Mouse (Mus musculus): ENCODE measurements around the gene Elmo1. TPM values are rescaled to one million over a fixed set of nuclear protein-coding genes. Genes with fewer than 3 reads are reported as not detected.

Gene Elmo1
- total RNA-seq, 2 experiments from 2014 or later, result 24.6 to 29.2 TPM

DNA sequence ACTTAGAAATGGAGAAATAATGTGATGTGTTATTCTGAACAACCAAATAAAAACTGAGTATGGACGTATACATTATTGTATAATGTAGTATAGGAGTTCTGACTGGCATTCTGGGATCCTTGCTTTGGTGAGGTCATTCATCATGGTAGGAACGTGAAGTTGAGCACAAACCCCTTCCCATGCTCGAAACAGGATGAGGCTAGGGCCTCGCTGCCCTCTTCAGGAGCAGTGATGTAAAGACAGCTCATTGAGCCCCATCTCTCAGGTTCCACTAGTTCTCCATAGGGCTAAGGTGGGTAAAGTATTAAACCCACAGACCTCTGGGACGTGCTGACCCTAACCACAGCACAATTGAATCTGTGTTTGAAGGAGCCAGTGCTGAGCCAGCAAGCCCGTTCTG is 182.2 kb downstream of the Elmo1 start:
- no peak for DNase-seq

DNA sequence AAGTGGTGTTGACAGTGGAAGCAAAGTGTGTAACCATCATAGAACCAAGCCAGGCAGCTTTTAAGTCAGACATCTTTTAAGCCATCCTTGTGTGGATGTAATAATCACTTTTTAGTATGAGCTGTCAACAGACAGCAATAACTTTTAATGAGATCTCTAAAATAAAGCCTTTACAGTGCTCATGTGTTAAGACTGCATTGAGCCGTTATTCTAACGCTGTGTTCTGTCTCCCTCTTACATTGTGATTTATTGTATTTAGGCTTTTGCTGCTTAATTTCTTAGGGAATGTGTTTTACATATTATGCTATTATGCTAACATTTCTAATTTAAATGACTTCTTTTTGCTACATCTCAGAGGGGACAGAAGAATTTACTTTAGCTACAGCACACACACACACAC is 189.5 kb downstream of the Elmo1 start:
- DNase-seq, result no peak

DNA sequence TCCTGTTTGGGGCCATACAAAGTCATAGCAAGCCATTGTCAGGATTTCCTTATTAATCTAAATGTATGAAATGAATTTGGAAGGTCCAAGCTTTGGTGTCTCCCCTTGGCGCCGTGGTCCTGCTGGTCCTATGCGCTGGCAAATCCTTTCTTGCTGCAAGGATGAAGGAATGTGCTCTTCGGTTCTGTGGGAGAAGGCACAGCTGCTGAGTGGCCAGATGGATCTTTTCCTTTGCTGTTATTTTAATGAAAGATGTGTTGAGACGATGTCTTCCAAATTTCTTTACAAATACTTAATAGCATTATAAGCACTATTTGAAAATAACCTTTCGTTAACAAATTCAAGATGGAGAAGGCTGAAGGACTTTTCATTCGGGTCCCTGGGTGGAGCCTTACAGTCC is 193.5 kb downstream of the Elmo1 start:
- no peak for DNase-seq

DNA sequence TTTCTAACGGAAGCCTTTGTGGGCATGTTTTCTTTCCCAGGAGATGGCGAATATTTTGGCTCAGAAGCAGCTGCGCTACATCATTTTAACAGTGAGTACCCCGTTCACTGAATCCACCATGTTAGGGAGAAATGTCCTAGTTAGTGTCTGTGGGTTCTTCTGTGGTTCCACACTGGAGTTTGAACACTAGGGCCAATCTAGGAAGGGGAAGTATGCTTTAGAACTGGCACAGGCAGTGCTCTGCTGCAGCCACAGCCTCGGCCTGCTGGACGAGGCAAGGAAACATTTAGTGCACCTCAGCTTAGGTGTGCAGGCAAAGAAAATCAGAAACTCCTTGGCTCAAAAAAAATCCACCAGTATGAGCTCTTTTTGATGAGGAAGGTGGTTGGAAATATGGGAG is 196.3 kb downstream of the Elmo1 start:
- no peak for DNase-seq

DNA sequence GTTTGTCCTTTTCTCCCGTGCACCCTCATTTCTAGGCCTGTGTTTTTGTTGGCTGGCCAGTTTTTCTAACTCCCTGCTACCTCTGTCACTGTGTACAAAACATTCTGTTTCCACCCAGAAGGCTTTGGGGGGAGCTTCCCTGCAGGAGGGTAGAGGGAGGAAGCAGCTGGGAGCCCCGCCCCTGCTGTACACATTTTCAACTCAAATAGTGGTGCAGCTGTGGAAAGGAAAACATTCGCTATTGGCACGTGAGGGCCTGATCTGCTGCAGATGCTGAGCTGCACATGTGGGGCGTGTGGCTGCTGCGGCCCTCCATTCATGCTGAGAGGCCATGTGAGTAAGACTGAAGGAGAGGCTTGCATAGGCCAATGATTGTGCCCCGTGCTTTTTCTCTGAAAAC is 198.0 kb downstream of the Elmo1 start:
- DNase-seq, result peak; percentile 11 to 17

DNA sequence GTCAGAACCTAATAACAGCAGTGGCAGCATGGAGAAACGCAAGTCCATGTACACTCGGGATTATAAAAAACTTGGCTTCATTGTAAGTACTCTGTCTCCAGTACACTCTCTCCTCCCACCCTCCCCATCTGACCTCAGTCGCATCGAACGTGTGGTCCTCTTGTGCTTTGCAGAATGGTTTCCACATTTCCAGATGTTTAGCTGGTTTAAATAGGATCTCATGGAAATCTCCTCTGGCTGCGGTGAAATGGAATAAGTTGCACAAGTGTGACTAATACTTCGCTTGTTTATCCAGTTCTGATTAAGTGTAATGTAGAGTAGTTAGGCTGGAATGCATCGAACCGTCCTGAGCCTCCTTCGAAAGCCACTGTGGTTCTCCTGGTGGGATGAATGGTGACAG is 200.0 kb downstream of the Elmo1 start:
- no peak for DNase-seq

DNA sequence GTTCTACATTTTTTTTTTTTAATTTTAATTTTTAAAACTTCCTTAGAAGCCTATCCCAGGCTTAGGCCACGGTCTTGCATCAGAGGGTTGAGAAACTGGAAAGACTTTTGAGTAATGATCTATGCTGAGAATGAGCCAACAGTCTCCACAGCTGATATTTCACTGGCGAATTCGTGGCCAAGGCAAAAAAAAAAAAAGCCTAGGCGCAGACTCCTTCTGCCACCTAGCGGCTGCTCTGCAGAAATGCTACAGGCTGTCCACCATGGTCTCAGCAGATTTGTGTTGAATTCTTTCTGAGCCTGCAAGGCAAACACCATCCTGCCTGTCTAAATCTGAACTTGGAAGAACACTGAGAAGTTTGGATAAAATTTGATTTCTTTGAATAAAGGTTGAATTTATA is 202.0 kb downstream of the Elmo1 start:
- peak; percentile 22 to 23 for DNase-seq

DNA sequence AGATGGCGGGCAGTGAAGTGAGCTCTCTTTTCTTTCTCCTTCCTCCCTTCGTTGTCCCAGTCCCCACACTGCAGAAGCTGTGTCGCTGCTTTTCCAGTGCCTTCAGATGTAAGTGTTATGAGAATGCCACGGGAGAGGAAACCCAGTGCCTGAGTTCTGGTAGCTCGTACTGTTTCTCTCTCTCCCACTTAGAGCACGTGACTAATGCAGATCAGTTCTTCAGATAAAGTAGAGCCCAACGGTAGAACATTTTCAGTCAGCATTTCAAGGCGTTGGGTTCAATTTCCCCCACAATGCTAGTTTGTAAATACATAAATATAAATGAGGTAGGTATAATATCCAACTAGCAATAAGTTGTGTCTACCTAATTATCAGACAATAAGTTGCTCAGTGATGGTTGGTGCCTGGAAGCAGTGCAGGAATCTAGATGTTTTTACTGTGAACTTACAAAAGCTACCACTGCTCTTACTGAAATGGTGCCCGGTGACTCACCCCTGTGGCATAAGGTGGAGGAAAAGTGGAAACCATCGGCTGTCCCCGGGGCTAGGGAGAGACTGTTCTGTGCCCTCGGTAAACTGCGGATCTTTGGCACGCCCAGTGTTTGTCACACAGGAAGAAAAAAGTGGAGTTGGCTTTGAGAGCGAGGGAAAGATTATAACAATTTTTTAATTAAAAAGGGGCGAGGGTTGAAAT is 205.0 kb downstream of the Elmo1 start:
- DNase-seq, result no peak

DNA sequence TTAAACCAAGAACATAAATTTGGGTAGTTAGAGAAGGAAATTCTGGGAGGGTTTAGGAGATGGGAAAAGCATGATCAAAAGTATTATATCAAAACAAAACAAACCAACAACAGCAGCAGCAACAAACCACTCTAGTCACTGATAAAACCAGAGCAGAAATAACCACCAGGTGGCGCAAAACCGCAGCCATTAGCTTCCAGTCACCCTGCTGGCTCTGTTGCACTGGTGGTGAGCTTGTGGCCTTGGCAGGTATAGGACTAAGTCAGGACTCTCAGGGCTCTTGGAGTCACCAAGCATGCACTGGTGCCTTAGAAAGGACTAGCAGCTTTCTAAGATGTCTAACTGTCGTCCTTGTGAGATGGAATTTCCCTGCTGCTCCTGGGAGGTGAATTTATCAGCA is 207.4 kb downstream of the Elmo1 start:
- peak; percentile 49 to 53 for DNase-seq

DNA sequence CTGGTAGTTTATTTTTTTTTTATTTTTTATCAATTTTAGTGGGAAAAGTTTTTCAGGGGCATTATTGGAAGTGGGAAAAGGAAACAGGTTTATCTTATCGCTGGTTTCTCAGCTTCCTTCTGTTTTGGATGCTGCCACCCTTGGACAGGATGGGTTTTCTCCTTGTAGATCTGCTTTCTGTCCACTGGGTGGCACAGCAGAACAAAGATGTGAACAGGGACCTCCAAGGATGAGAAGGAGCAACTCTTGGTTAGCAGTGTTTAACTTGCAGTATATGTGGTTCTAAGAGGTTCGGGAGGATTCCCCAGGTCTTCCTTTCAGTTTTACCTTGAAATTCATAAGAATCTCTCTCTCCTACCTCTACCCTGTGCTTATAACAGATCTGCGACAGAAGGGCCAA is 209.0 kb downstream of the Elmo1 start:
- DNase-seq, result no peak

DNA sequence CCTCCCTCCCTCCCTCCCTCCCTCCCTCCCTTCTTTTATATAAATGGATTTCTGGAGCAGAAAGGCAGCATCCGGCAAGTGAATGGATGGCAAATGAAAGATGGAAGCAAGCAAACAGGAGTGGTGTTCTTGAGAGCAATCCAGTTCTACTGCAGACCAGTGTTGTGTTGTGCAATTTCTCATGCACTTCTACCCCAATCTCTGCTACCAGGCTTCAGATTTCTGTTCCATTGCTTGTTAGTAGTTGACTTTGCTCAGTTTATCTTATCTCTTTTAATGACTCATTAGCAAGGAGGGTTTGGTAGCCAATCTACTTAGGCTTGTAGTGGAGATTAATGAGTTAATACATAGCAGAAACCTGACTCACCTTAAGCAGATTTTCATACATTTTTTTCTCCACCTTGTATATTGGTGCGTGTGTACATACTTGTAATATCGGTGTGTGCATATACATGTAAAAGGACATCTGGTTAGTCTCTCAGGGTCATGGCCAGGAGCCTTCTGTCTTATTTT is 209.7 kb downstream of the Elmo1 start:
- DNase-seq, result no peak

DNA sequence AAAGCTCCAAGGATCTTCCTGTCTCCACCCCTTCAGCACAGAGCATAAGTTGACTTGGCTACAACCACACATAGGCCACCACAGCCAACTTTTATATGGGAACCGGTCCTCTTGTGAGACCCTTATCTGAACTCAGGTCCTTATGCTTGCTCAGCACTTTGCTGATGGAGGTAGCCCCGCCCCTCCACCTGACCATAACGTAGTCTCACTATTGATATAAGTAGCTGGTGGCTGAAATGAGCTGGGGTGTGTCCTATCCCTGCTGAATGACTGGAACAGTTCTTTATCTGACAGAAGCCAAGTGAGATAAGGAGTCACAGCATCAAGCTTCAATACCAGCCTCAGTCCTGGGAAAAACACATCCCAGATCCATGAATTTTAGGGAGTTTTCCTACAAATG is 210.2 kb downstream of the Elmo1 start:
- DNase-seq, result no peak

DNA sequence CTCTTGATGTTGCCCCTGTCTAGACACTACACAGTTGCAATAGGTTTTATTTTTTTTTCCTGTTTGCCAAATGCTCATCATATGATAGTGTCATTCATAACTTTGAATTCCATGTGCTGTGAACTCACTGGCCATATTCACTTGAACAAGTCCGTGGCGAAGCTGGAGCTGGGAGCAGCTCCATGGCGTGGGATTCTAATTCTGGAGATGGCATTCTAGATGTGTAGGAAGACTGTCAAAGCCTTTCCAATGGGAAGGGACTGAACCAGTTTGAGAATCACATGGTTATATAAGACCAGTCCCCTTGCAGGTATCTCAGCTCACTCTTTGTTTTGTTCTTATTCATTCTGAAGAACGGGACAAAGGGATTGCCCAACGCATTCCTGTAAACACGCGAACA is 211.4 kb downstream of the Elmo1 start:
- DNase-seq, result no peak

DNA sequence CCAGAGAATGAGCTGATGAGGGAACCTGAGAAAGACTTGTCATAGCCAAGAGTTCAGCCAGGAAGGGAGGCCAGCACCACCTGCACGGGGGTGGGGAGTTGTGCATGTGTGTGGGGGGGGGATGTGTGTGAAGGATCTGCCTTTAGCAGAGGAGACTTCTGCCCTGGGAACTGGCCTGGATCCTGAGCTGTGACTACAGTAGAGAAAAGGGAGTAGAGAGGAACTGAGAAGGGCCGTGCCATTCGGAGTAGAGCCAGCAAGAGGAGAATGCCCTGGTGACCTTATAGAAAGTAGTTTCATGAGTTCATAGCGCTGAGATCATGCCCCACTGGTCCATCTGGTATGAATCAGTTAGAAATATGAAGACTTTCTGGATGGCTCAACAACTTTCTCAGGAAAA is 215.2 kb downstream of the Elmo1 start:
- DNase-seq, result no peak

DNA sequence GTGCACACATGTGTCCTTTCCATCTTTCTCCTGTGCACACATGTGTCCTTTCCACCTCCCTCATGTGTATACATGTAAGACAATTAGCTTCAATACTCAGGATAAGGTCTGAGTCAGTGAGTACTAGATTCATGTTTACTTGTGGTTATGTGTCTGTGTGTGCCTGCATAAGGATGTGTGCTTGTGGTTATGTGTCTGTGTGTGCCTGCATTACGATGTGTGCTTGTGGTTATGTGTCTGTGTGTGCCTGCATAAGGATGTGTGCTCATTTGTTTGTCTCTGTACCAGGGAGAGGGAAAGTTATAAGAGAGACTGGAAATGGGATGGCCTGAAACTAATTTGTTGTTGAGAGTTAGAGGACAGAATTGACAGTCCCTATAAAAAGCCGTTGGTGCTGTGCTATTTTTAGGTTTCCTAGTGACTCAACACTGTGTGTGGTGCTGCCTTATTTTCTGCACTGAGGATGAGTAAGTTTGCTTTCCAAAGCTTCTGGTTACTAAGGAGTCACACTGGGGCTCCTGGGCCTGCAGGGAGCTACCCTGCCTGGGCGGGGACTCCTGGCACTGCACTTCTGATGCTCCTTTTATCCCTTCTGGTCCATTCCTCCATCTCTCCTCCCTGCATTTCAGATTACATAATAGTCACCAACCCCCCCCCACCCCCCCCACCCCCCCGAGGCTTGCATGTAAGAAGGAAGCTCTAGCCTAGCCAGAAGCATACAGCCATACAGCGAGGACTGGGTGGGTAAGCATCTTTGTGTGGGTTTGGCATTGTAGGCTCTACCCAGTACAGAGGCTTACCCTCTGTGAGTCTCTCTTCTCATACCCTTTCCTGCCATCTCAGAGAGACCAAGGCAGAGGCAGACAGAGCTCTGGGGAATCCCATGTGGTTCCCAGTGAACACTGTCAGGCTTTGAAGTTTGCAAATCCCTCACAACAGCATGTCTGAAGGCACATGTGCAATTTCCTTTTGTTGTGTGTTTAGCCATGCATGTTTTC is 216.1 kb downstream of the Elmo1 start:
- DNase-seq, result peak in 1 of 2 experiments; percentile 14

DNA sequence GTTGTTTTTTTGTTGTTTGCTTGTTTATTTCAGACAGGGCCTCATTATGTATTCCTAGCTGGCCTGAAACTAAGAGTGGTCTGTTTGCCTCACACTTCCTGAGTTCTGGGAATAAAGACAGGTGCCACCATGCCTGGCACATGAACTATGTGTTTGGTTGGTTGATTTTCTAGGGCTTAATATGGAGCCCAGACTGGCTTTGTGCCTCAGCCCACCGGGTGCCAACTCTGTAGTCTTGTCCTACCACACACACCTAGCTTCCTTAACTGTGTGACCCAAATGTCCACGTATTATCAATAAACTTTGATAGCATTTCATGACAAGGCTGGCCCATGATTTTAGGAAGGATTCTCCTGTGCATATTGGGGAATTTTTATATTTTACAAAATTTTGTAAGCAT is 217.0 kb downstream of the Elmo1 start:
- DNase-seq, result no peak

DNA sequence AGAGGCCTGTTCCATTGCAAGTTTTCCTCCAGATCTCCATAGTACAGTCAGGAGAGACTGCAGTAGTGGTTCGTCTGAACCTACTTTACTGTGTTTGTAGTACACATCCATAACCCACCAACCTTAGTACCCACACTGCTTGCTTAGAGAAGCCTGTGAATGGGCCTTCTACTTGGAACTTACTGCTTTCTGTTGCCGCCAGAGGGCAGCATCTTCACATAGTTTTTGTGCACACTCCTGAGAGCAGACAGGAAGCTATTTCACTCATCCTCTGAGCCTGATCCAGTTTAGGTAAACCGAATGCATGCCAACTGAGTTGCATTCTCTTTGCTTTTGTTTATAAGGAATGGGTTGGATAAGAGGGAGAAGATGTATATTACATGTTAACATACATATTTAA is 221.2 kb downstream of the Elmo1 start:
- DNase-seq, result peak; percentile 68 to 79

DNA sequence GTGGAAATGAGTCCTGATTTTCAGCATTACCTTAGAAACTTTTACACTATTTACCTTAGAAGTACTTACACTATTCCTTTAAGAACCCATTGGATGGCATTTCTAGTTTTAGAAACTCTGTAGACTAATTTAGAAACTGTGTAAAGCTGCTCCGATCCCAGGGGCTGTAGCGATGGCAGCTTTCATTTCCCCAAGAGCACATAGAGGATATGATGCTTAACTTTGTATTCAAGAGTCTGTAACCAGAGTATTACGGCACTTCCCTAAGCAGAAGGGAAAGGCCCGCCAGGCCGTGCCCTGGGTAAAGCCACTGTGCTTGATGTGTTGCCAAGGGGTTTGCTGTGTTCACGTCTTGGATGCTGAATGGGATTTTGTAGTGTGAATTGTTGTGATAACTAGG is 222.9 kb downstream of the Elmo1 start:
- no peak for DNase-seq

DNA sequence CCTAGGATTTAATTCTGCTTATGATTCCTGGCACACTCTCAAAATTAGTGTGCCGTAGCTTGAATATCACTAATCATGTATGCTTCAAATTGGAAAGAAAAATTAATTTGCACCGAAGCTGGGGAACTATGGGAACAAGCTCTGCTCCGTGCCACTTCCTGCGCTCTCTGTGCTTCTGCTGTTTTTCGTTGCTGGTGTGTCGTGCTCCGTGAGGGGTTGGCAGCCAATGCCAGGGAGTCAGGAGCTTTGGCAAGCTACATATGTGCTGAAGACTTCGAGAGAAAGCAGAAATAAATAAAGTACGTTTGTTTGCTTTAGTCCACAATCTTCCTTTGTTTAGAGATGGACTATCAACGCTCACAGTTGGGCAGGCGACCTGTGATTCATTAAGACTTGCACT is 225.7 kb downstream of the Elmo1 start:
- DNase-seq, result peak in 1 of 2 experiments; percentile 15

DNA sequence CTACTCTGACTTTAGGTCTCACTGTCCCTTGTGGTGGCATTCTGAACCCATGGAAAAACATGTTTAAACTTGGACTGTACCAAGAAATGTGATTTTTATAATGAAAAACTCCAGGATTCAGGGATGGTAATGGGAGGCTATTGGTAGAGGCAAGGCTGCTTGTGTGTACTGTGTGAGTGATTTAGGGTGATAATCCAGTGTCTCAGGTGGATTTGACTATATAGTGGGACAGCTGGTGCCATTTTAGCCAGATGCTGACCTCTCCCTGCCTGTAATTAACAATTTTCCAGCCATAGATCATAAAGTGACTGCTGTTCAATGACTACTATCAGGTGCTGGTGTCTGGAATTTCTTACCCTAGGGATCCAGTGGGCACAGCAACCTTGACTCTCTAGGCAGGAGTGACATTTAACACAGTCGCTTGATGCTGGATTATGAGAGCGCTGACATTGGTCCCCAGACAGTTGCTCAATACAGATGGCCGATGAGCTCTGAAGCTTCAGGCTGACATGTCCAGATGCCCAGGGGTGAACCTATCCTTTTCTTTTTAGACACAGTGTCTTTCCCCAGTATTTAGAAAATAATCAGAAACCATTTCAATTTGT is 228.3 kb downstream of the Elmo1 start:
- DNase-seq, result no peak

DNA sequence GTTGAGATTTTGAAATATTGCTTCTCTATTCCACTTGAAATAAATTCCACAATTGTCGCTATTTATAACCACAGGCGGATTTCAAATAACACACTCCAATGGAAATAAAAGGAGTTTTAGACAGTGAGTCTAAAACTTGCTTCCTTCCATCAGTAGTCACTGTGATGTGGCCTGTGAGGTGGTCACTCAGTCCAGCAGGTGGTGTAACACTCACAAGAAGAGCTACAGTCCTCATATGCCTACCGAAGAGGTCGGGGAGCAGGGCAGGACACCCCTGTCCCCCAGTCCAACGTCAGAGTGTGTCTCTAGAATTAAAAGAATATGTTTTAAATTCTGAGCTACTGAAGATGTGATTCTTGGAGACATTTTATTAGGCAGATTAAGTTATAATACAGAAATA is 229.8 kb downstream of the Elmo1 start:
- DNase-seq, result no peak

DNA sequence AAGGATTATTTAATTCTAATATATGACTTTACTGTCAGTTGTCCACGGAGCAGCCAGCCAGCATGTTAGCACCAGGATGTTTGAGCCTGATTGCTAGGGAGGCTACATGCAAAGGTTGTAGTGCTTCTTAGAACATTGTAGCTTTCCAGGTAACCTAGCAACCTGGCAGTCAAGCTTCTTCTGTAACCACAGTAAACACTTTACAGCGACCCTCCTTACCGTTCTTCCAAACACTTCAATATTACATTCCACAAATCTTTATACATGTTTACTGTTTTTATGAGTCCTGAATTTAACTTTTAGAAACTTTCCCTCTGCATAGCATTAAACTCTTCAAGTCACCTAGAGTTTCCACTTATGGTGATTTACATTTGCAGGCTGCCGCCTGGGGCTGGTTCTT is 233.1 kb downstream of the Elmo1 start:
- DNase-seq, result no peak

DNA sequence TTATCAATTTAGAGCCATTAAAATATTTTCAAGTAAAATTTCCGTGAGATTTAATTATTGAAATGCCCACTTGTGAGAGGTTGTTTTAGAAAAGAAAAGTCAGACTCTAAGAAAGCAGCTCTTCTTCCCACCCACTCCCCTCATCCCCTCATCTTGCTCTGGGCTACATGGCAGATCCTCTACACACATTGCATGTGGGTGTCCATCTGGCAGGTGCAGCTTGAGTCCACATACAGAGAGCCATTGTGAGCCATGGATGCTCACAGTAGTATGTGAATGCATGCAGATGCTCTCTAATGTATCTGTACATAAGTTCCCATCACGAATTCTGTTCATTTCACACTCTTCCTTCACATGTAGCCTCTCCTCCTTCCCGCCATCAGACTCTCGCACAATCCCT is 236.7 kb downstream of the Elmo1 start:
- DNase-seq, result no peak
